Mouse (Mus musculus) adrenal gland, adult (tissue): ENCODE measurements around the gene Wnk1.

ENCODE experiments used
- DNase-seq, 2 experiments: peaks; one replicate each; pipeline ENCODE4 v3.0.0; 2022 to 2023; ENCODE audit warnings: low spot score in 1 of 2; ENCODE audit not compliant: inconsistent age in 2 of 2

Gene Wnk1

GRCm38 (mm10) chr6:120042632-120043220, 4.3 kb upstream of the Wnk1 start:
- DNase-seq: no peak

- no peak for DNase-seq
Observed at GRCm38 (mm10) chr6:120040557-120040857, 2.0 kb upstream of the Wnk1 start.

- peak; percentile 81 to 94 for DNase-seq
Observed at GRCm38 (mm10) chr6:120039668-120040556, 1.4 kb upstream of the Wnk1 start.

DNA sequence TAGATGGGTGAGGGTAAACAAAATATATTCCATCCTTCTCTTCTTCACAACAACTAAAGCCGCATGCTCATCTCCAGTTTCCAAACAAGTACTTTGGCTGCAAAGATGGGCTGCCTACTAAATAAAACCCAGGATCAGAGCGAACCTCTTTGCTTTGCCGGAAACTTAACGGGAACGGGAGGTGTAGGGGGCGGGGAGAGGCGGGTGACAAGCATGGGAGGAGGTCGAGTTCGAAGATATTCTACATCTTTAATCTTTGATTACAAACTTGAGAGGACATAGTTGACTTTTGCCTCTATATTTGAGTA, 738 bp upstream of the Wnk1 start:
- peak; percentile 50 to 86 for DNase-seq

- DNase-seq: peak in 1 of 2 experiments; percentile 87
Observed at GRCm38 (mm10) chr6:120037636-120038365, 671 bp downstream of the Wnk1 start.

- peak; percentile 84 to 94 for DNase-seq
Observed at GRCm38 (mm10) chr6:120037004-120037635, 1.4 kb downstream of the Wnk1 start.

DNA sequence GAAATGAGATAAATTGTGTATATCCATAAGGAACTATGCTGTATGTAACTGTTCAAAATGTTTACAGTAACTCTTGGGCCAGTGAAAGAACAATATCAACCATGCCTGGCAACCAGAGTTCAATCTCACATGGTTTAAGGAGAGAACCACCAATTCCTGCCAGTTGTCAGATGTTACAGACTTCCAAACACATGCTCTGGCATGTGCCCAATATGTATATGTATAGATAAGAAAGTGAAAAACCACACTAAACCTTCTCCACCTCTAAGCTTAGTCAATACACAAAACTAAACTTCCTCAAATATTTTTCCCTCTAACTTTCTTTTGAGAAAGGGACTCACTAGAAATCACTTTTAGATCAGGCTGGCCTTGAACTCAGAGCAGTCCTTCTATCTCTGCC, 13.9 kb downstream of the Wnk1 start:
- no peak for DNase-seq

GRCm38 (mm10) chr6:120023746-120024145, 14.7 kb downstream of the Wnk1 start:
- DNase-seq: no peak

- no peak for DNase-seq
Observed at GRCm38 (mm10) chr6:120022042-120022441, 16.4 kb downstream of the Wnk1 start.

GRCm38 (mm10) chr6:120019697-120020096, 18.8 kb downstream of the Wnk1 start:
- DNase-seq: no peak

- DNase-seq: no peak
Observed at GRCm38 (mm10) chr6:120013125-120013524, 25.3 kb downstream of the Wnk1 start.

GRCm38 (mm10) chr6:120011440-120011839, 27.0 kb downstream of the Wnk1 start:
- no peak for DNase-seq

DNA sequence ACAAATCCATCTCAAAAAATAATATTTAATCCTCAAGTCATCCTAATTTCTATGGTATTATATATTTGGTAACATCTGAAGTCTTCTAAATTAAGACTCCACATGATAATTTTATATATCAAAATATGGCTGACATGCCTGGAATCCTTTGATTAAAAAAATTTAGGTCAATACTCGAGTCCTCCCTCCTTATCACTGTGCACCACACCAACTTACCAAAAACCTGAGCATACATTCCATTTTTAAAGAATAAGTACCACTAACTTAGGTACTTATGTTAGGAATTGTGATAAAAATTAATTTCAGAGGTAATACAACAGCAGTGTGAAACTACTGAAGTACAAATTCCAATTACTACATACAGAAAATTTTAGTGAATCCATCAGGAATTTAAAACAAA, 27.5 kb downstream of the Wnk1 start:
- no peak for DNase-seq

- no peak for DNase-seq
Observed at GRCm38 (mm10) chr6:120010535-120010934, 27.9 kb downstream of the Wnk1 start.

DNA sequence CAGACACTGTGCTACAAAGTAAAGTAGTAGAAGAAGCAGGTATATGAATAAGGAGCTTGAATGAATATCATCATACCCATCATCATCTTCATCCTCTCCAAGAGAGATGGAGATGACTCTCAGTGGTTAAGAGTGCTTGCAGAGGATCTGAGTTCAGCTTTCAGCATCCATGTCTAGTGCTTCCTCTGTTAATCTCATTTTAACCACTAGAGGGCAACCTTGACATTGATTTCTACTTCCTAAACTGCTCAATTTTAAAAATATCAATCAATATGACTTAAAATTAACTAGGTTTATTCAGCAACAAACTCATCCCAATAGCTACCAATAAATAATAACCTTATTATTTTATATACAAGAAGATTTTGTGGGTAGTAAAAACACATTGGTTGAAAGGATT, 36.8 kb downstream of the Wnk1 start:
- DNase-seq: peak in 1 of 2 experiments; percentile 74

DNA sequence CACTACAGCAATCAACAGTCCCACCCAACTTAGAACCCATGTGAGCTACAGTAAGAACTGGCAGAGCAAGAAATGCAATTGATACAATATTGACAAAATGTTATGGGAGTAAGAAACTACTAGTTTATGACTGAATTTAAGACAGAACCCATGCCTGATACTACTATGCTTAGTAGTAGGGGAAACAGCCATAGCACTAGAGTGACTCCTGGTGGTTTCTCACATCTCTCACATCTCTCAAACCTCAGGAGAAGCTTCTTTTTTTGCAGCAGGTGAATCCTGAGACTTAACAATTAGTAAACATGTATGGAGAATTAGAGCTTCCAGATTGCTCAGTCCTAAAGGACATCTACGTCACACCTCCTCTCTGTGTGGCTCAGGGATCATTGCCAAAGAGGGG, 42.0 kb downstream of the Wnk1 start:
- DNase-seq: no peak

GRCm38 (mm10) chr6:119924235-119925005, 114.1 kb downstream of the Wnk1 start:
- DNase-seq: peak; percentile 34 to 78

DNA sequence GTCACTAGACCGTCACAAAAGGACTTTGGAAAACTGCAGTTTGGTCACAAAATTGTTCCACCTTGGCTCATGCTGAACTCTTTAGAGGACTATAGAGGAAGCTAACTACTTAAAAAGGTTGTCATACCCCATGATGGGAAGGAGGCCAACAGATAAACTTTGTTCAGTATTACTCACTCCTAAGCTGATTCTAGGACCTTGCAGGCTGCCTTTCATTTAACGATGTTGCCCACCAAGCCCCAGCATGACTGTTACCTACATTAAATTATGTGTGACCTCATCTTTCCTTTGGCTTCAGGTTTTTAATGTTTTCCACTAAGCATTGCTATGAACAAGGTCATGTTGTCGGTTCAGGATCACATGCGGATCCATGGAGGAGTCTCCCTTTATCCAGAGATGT, 115.9 kb downstream of the Wnk1 start:
- peak in 1 of 2 experiments; percentile 58 for DNase-seq

GRCm38 (mm10) chr6:119922136-119922535, 116.3 kb downstream of the Wnk1 start:
- no peak for DNase-seq

- peak; percentile 24 to 43 for DNase-seq
Observed at GRCm38 (mm10) chr6:119918561-119919181, 119.8 kb downstream of the Wnk1 start.
